Mouse (Mus musculus): Measurements from ENCODE around the gene Fgb.
A peak's percentile ranks its signal among the peaks of the same experiment; 100 is the strongest.

Fgb gene

GRCm38 (mm10) chr3:83027546-83028251 lies 22.0 kb downstream of the Fgb start:
- DNase-seq (ENCODE audit: low spot score) = no peak

- DNase-seq (ENCODE audit: low spot score) = no peak
Measured at GRCm38 (mm10) chr3:83025475-83026301, 24.0 kb downstream of the Fgb start, which contains the start of gene Fga. TSS of gene Fga (plus strand) at chr3:83026076.

GRCm38 (mm10) chr3:83025036-83025435 lies 24.6 kb downstream of the Fgb start:
- DNase-seq (ENCODE audit: low spot score) = no peak

GRCm38 (mm10) chr3:83021176-83021575 lies 28.5 kb downstream of the Fgb start:
- DNase-seq (ENCODE audit: low spot score) = no peak

GRCm38 (mm10) chr3:83020387-83020786 lies 29.3 kb downstream of the Fgb start:
- DNase-seq (ENCODE audit: low spot score) = no peak

- no peak for DNase-seq (ENCODE audit: low spot score)
Measured at GRCm38 (mm10) chr3:83016236-83016635, 33.4 kb downstream of the Fgb start.

- no peak for DNase-seq (ENCODE audit: low spot score)
Measured at GRCm38 (mm10) chr3:83013951-83014350, 35.7 kb downstream of the Fgb start.

GRCm38 (mm10) chr3:83012636-83013035 lies 37.0 kb downstream of the Fgb start:
- no peak for DNase-seq (ENCODE audit: low spot score)

- DNase-seq (ENCODE audit: low spot score) = no peak
Measured at GRCm38 (mm10) chr3:83011565-83011964, 38.1 kb downstream of the Fgb start.

- no peak for DNase-seq (ENCODE audit: low spot score)
Measured at GRCm38 (mm10) chr3:83011136-83011535, 38.5 kb downstream of the Fgb start.

- DNase-seq (ENCODE audit: low spot score) = no peak
Measured at GRCm38 (mm10) chr3:83010291-83010690, 39.4 kb downstream of the Fgb start.

- DNase-seq (ENCODE audit: low spot score) = no peak
Measured at GRCm38 (mm10) chr3:83007557-83007956, 42.1 kb downstream of the Fgb start, which contains the start of gene Fgg. TSS of gene Fgg (plus strand) at chr3:83007724.

- DNase-seq (ENCODE audit: low spot score) = no peak
Measured at GRCm38 (mm10) chr3:83004801-83005200, 44.9 kb downstream of the Fgb start.

- DNase-seq (ENCODE audit: low spot score) = no peak
Measured at GRCm38 (mm10) chr3:83003068-83003467, 46.6 kb downstream of the Fgb start.

- peak; percentile 67 for DNase-seq (ENCODE audit: low spot score)
Measured at GRCm38 (mm10) chr3:83002191-83002590, 47.5 kb downstream of the Fgb start.

- no peak for DNase-seq (ENCODE audit: low spot score)
Measured at GRCm38 (mm10) chr3:82999995-83000394, 49.7 kb downstream of the Fgb start.

GRCm38 (mm10) chr3:82998772-82999463 lies 50.7 kb downstream of the Fgb start:
- DNase-seq (ENCODE audit: low spot score) = peak; percentile 88

GRCm38 (mm10) chr3:82996656-82997055 lies 53.0 kb downstream of the Fgb start:
- no peak for DNase-seq (ENCODE audit: low spot score)

GRCm38 (mm10) chr3:82995368-82995767 lies 54.3 kb downstream of the Fgb start:
- peak; percentile 85 for DNase-seq (ENCODE audit: low spot score)

- DNase-seq (ENCODE audit: low spot score) = no peak
Measured at GRCm38 (mm10) chr3:82992956-82993355, 56.7 kb downstream of the Fgb start.

GRCm38 (mm10) chr3:82991963-82992362 lies 57.7 kb downstream of the Fgb start:
- no peak for DNase-seq (ENCODE audit: low spot score)

Measured in embryo, embryonic 10 days (tissue).